Mouse (Mus musculus) cerebellum, adult 2 months (tissue): Measurements from ENCODE around the gene Maea.

Experiments
- CTCF ChIP-seq: fragments of 200-500 bp; IDR thresholded peaks from 2 replicates; pipeline ENCODE4 v1.5.1; 2011; ENCODE audit warnings: low read depth, mild to moderate bottlenecking, control low read depth, low read length, moderate library complexity, borderline replicate concordance; ENCODE audit not compliant: insufficient read depth
- POLR2A ChIP-seq: fragments of 200-500 bp; IDR thresholded peaks from 2 replicates; pipeline ENCODE4 v1.6.1; 2011; ENCODE audit warnings: low read length, control low read depth, borderline replicate concordance; ENCODE audit not compliant: insufficient read depth

GRCm38 (mm10) chr5:33342821-33343220, 7.5 kb downstream of the Maea start:
- TF ChIP-seq POLR2A (no peak), CTCF (no peak)
